Mouse (Mus musculus) thymus, adult 18-20 months (tissue): ENCODE measurements around the gene Gm10840.
"Not testable (repeated sequence)": the region's sequence is repeated elsewhere in the genome, so short reads cannot be mapped to it uniquely, and the experiment has no call there.

ENCODE experiments used
- DNase-seq, 2 experiments: peaks; one replicate each; pipeline ENCODE4 v3.0.0; 2022; ENCODE audit warnings: mixed read lengths in 2 of 2

Gene Gm10840

DNA sequence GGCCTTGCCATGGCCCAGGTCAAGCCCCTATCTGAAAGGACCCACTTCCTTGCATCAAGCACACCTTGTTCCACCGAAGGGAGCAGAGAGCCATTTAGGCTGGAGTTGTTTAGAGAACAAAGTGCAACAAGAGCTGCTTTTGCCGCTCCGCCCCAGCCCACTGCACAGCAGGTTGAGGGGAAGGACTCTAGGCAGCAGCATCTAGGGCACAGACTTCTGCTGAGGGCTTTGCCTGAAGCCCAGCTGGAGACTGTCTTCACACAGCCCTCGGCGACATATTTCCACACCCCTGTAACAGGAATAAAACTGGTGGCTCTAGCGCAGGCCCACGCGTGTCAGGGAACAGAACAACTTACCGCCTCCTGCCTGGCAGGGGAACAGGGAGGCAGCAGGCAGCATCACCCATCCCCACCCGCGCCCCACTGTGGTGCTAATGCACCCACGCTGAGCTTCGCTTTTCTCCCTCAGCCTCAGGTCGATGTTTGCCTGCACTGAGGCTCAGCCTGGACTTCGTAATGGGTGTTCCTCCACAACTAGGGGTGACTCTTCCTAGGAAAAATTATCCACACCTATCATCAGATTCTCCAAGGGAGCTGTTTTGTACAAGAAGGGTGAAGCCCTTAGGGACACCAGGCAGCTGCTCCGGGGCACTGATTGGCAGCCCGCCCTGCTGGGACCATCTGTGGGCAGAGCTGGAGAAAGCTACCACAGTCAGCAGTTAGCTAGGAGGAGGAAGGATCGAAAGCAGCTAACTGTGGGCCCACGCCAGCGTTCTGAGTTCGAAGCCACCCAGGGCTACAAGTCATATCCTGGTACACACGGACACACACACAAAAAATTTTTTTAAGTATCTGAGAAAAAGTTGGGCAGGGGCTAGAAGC is at the start of gene Gm10840, which contains the start of gene Limd2:
Gene Gm10840, plus strand, starts transcription at position 10 of the 881 bp plus-strand sequence.
Gene Limd2, minus strand, starts transcription at position 20 of the 881 bp plus-strand sequence.
- DNase-seq = peak; percentile 57 to 70

- no peak for DNase-seq
These were observed 49.0 kb upstream of the Gm10840 start for GRCm38 (mm10) chr11:106111688-106112087.

- DNase-seq = no peak
These were observed 38.4 kb upstream of the Gm10840 start for GRCm38 (mm10) chr11:106122221-106122620.

GRCm38 (mm10) chr11:106122736-106123135 is 37.9 kb upstream of the Gm10840 start:
- DNase-seq = peak; percentile 5 to 32

- DNase-seq = no peak
These were observed 35.9 kb upstream of the Gm10840 start for GRCm38 (mm10) chr11:106124784-106125183.

GRCm38 (mm10) chr11:106125827-106126226 is 34.8 kb upstream of the Gm10840 start:
- no peak for DNase-seq

DNA sequence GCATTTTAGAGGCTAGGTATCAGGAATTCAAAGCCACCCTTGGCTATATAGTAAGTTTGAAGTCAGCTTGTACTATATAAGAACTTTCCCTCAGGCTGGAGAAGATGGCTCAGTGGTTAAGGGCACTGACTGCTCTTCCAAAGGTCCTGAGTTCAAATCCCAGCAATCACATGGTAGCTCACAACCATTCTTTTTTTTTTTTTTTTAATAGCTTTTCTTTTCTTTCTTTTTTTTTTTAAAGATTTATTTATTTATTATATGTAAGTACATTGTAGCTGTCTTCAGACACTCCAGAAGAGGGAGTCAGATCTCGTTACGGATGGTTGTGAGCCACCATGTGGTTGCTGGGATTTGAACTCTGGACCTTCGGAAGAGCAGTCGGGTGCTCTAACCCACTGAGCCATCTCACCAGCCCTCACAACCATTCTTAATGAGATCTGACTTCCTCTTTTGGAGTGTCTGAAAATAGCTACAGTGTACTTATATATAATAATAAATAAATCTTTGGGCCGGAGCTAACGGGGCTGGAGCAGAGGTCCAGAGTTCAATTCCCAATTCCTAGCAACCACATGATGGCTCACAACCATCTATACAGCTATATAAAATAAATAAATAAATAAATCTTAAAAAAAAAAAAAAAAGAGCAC is 33.8 kb upstream of the Gm10840 start:
- not testable (repeated sequence) for DNase-seq

DNA sequence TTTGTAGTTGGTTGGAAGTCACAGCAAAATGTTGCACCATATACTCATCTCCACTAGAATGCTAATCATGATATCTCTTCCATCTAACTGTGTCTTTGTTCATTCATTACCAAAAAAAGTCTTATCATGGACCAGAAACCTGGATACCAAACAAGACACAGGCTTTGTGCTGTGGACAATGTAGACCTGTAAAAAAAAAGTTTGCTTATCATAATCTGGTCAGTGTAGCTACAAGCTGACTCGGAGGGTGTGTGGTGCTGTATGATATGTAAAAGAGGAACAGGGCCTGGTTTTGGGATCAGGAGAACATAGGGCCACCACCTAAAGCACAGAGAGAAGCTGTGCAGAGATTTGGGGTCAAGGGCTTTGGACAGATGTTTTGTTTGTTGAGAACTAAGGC is 31.2 kb upstream of the Gm10840 start:
- DNase-seq = no peak

GRCm38 (mm10) chr11:106132516-106132915 is 28.1 kb upstream of the Gm10840 start:
- DNase-seq = no peak

DNA sequence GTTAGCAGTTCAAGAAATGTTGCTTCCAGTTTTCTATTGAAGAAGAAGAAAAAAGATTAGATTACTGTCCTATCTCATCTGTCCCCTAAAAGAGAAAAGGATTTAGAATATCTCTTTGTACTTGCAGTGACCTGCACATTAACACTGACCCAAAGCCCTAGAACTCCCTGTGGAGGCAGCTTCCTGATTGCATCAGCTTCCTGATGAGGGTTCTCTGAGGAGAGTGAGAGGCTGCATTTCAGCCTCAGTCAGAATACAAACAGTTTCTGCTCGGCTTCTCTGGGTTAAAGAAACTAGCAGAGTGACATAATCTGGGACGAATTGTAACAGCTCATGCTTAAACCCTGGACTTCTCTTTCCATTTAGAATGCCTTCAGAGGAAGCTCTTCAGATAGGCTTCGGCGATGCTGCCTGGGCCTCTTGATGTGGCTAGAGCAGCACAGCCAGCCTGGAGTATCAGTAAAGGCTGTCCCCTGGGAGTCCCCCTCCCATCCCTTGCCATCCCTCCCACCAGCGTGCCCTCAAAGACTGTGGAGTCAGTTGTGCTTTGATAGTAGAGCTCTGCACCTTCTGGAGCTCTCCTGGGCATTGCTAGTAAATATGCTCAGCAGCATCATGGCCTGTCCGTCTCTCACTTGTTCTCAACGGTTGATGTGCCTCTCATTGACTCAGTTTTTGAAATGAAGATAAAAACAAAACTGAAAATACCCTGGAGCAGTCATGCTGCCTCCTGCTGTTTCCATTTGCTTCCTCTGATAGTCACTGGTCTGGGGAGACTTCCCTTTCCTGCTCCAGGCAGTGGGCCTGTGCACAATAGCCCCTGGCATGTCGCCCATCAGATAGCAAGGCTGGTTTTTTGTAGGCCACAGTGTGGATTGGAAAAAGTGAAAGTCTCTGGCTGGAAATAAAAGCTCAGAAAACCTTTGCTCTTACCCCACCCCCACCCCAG is 25.8 kb upstream of the Gm10840 start:
- no peak for DNase-seq

- no peak for DNase-seq
These were observed 9.4 kb upstream of the Gm10840 start for GRCm38 (mm10) chr11:106151219-106151618.

DNA sequence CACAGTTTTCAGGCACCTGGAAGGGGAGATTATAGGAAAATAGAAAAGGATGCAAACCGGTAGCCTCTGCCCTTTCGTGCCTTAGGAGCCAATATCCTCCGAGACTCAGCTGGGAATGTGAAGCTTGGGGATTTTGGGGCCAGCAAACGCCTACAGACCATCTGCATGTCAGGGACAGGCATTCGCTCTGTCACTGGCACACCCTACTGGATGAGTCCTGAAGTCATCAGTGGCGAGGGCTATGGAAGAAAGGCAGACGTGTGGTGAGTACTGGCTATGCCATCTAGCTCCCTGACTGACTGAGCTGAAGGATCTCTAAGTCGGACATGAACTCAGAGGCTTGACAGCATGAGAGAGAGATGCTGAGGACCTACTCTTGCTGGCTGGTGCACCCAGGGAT is 8.5 kb upstream of the Gm10840 start:
- DNase-seq = no peak

DNA sequence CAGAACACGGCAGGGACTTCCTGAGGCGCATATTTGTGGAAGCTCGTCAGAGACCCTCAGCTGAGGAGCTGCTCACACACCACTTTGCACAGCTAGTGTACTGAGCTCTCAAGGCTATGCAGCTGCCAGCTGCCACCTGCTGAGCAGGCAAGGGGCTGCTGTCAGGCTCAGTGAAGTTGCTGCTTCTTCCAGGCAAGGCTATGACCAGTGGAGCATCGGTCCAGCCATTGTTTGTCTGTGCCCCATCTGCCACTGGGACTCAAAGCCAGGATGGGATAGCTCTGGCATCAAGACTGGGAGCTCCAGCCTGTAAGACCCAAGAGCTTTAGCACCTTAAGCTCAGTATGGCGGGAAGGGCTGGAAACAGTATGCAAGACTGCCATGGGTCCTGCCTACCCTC is 6.6 kb upstream of the Gm10840 start:
- DNase-seq = no peak

- DNase-seq = no peak
These were observed 5.9 kb upstream of the Gm10840 start for GRCm38 (mm10) chr11:106154770-106155169.

DNA sequence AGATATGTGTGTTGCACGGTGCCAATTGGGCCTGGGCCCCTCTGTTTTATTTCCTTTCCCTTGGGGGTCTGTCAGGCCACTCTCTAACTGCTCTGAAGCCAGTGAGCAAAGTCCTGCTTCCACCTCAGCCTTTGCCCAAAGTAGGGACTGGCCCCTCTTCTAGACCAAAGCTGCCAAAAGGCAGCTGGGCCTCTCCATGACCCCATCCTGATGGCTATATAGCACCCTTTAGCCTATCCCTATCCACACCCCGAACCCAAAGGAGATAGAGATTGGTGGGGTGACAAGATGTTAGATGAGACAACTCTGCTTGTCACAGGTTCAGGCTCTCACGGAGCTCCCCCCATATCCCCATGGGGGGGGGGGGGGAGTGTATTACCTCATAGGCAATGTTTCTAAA is 4.9 kb upstream of the Gm10840 start:
- DNase-seq = no peak

DNA sequence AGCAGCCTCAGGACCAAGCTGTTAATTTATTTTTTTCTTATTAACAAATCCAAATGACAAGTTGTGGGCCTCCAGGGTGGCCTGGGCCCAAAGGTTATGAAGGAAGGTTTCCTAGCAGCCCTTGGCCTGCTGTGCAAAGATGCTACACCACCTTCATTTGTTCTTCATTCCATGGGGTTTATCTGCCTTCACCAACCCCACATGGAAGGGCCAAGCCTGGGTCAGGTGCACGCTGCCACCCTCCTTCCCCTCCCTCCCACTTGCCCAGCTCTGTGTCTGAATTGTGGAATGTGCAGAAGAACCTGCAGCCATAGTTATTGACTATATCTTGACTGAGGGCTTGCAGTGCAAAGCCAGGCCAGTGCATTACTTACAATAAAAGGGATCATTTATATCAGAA is 4.4 kb upstream of the Gm10840 start:
- DNase-seq = no peak

DNA sequence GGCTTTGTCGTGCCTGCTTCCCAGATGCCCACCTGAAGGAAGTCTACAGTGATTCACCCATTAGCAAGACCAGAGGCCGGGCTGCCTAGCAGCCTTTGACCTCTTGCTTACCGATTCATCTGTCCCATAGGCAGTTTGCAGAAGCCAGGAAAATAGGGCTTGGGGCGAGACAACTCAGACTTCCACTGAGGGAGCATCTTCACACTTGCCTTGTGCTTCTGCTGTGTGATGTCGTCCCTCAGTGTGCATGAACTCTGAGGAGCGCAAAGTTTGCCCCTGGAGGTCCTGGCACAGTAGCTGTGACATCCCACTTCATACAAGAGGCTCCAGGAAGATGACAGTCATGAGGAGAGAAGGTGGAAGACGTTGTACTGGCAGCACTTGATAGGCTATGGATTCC is 3.5 kb upstream of the Gm10840 start:
- no peak for DNase-seq

GRCm38 (mm10) chr11:106158081-106158929 is 2.3 kb upstream of the Gm10840 start:
- peak; percentile 55 to 77 for DNase-seq

- DNase-seq = no peak
These were observed 1.8 kb upstream of the Gm10840 start for GRCm38 (mm10) chr11:106158930-106159215.

DNA sequence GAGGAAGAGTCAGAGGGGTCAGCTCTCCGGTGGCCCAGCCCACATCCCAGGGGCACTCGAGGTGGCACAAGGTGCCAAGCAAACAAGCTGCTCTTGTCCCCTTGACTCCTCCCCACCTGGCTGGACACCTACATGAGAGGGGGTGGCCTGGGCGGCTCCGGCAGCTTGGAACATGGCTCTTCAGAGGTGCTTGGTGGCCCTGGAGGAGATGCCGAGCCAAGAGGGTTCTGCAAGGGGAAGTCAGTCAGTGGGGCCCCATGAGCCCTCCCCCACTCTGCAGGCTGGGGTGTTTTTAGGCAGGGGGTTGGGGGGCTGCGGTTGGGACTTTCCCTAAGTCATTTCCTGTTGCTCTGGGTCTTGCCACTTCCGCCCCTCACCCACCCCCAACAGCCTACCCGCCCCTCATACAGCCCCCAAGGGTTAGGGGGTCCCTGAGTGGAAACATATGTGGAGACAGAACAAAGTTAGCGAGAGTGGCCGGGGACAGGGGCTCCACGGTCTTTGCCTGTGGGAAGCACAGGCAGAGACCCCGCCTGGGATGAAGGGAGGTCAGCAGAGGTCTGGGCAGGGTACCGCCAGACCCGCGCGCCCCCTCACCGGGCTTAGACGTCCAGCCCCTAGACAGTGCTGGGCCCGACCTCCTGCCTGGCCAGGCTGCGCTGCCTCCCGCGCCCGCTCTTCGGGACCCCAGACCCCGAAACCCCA is 1.3 kb upstream of the Gm10840 start:
- peak; percentile 88 to 95 for DNase-seq
